Mouse (Mus musculus) hindbrain, embryonic 11.5 days (tissue): ENCODE measurements at regions not wholly inside any gene's neighbourhood (a gene's known extent, or its start where the extent isn't known, plus 50 kb on each side); places are given as distances from the start of the nearest gene placed in this dataset.

Source experiments
- ATAC-seq: fragments of 200-750 bp; cut with Nextera tagmentation; 2 replicates; pipeline ENCODE4 v1.8.0; 2017; ENCODE audit warnings: mild to moderate bottlenecking, moderate TSS enrichment, moderate library complexity; ENCODE audit not compliant: low FRiP score
- DNase-seq: peaks from one replicate; pipeline ENCODE4 v3.0.0-alpha.2; 2015; ENCODE audit warnings: low spot score
- H3K27ac ChIP-seq: fragments of 300-500 bp; sonication (generic); 2 replicates; pipeline ENCODE4 v1.5.1; 2014; ENCODE audit warnings: mild to moderate bottlenecking, low read depth, low read length
- H3K27me3 ChIP-seq: fragments of 300-500 bp; sonication (generic); 2 replicates; pipeline ENCODE4 v1.6.1; 2014; ENCODE audit warnings: mild to moderate bottlenecking, low read length, moderate library complexity, mixed read lengths; ENCODE audit not compliant: control insufficient read depth, insufficient read depth
- H3K36me3 ChIP-seq: fragments of 300-500 bp; sonication (generic); 2 replicates; pipeline ENCODE4 v1.6.1; 2014; ENCODE audit warnings: mild to moderate bottlenecking, low read length, moderate library complexity, mixed read lengths; ENCODE audit not compliant: control insufficient read depth, insufficient read depth
- H3K4me1 ChIP-seq: fragments of 300-500 bp; sonication (generic); replicated peaks from 2 replicates; pipeline ENCODE4 v1.6.1; 2014; ENCODE audit warnings: low read length, mixed read lengths; ENCODE audit not compliant: control insufficient read depth, insufficient read depth
- H3K4me2 ChIP-seq: fragments of 300-500 bp; sonication (generic); replicated peaks from 2 replicates; pipeline ENCODE4 v1.6.1; 2014; ENCODE audit warnings: mild to moderate bottlenecking, low read depth, low read length
- H3K4me3 ChIP-seq: fragments of 300-500 bp; sonication (generic); 2 replicates; pipeline ENCODE4 v1.5.1; 2014; ENCODE audit warnings: low read depth, low read length
- H3K9ac ChIP-seq: fragments of 300-500 bp; sonication (generic); 2 replicates; pipeline ENCODE4 v1.6.1; 2014; ENCODE audit warnings: low read depth, low read length
- H3K9me3 ChIP-seq: fragments of 300-500 bp; sonication (generic); 2 replicates; pipeline ENCODE4 v1.6.1; 2016; ENCODE audit warnings: low read length; ENCODE audit not compliant: control insufficient read depth
- WGBS: fragments of 180-500 bp; shearing (Covaris S2); extraction: QIAGEN DNeasy Blood & Tissue Kit; methylation state at CpG from one replicate; pipeline ENCODE4 v1.1.7; 2014; 5-methylcytosine and 5-hydroxymethylcytosine counted together

- no peaks in the 10 kb centered on the region for H3K9me3 ChIP-seq
Measured at GRCm38 (mm10) chr5:15773839-15774238, 59.8 kb upstream of the Speer4c start.

DNA sequence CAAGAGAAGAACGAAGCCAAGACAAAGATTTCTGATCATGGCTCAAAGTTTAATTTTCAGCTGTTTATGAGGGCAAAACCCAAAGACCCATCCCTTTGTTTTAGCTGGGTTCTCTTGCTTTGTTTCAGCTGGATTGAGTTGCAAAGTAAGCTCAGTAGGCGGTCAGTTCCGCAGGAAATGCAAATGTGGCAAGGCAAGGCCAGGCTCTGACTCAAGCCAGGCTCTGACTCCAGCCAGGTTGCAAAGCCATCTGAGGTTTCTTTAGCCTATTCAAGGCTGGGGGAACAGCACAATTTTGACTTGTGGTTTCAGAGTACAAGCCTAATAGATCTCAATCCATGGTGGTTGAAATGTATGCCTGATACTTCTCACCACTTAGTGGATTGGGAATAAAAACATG, 60.5 kb upstream of the Speer4c start:
- 19% methylated on average over 3 of the region's 3 CpGs for WGBS

More at GRCm38 (mm10) chr5:15773839-15774238, 59.8 kb upstream of the Speer4c start:
- no peak overlapping the region for H3K9ac ChIP-seq
- no peak overlapping the region for H3K4me3 ChIP-seq
- DNase-seq, result no peak
- ATAC-seq, result no peak
- H3K4me2 ChIP-seq, result no peak overlapping the region
- H3K4me1 ChIP-seq, result no peaks in the 10 kb centered on the region
- H3K27ac ChIP-seq, result no peak overlapping the region
- H3K36me3 ChIP-seq, result no peaks in the 10 kb centered on the region
- 31% methylated on average over 3 of the region's 3 CpGs for WGBS
- no peaks in the 10 kb centered on the region for H3K27me3 ChIP-seq

DNA sequence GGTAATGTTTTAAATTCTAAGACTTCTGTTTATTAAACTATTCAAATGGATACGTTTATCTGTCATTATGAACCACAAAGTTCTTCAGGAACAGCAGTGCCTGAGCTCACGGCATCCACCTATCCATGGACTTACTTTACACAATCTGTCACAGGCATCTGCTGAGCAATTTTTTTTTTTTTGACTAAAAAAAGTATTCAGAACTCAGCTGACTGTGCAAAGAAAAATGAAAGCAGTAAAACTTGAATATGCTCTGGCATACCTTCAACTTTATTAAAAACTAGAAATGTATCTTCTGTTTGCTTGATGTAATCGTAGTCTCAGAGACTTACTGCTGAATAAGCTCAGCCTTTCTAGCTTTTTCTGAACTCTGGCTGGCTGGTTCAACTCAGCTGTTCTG, 62.0 kb upstream of the Speer4c start:
- ATAC-seq (no peak), DNase-seq (no peak)
- Histone ChIP-seq H3K36me3 (no peaks in the 10 kb centered on the region), H3K4me1 (no peaks in the 10 kb centered on the region), H3K27ac (no peak overlapping the region), H3K9ac (no peak overlapping the region), H3K9me3 (no peaks in the 10 kb centered on the region), H3K4me3 (no peak overlapping the region), H3K27me3 (no peaks in the 10 kb centered on the region), H3K4me2 (no peak overlapping the region)
- 85% methylated on average over 3 of the region's 3 CpGs for WGBS

More for the DNA sequence above, 60.5 kb upstream of the Speer4c start:
- H3K4me1 ChIP-seq, result no peaks in the 10 kb centered on the region
- no peak overlapping the region for H3K9ac ChIP-seq
- H3K4me2 ChIP-seq, result no peak overlapping the region
- H3K36me3 ChIP-seq, result no peaks in the 10 kb centered on the region
- no peak overlapping the region for H3K4me3 ChIP-seq
- H3K27ac ChIP-seq, result no peak overlapping the region
- H3K9me3 ChIP-seq, result no peaks in the 10 kb centered on the region
- ATAC-seq (no peak), DNase-seq (no peak)
- no peaks in the 10 kb centered on the region for H3K27me3 ChIP-seq

DNA sequence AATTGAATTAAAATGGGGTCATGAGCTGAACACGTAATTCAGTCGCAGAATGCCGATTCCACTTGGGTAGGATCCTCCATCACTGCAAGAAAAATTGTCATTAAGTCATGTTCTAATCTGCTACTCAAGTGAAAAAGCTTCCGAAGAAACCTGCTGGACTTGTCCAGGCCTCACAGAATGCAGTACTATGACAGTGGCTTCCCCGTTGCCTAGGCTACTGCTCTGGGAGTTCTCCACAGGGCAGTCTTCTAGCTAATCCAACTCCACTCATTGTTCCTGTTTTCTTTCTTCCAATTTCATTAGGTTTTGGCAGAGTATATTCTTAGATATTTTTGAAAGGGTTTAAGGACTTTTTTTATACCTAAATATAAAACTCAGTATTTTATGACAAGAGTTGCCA, 89.5 kb upstream of the Speer4c start:
- no peak for DNase-seq

DNA sequence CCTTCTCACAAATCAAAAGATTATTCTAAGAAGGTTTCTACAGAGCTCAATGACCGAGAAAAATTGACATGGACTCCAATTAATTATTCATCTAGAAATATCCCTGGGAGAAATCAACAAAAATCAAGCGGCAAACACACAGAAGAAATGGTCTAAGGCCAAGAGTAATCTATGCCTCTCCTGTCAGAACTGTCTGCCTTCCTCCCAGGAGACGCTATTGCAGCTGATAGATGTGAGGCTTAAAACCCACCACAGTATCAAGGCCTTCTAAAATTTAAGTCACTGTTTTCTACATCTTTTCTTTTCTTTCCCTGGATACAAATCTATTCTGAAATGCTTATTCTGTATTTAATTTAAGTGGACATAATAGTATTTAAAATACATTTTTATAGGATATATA, 102.8 kb upstream of the Speer4c start:
- ATAC-seq, result no peak
- no peak overlapping the region for H3K4me2 ChIP-seq
- 67% methylated on average over 3 of the region's 3 CpGs for WGBS
- no peaks in the 10 kb centered on the region for H3K36me3 ChIP-seq
- no peak overlapping the region for H3K9ac ChIP-seq
- DNase-seq, result no peak
- no peaks in the 10 kb centered on the region for H3K9me3 ChIP-seq
- H3K4me3 ChIP-seq, result no peak overlapping the region
- no peaks in the 10 kb centered on the region for H3K4me1 ChIP-seq
- H3K27ac ChIP-seq, result no peak overlapping the region
- no peaks in the 10 kb centered on the region for H3K27me3 ChIP-seq

More for the DNA sequence above, 89.5 kb upstream of the Speer4c start:
- no peaks in the 10 kb centered on the region for H3K27me3 ChIP-seq
- no peak overlapping the region for H3K9ac ChIP-seq
- no peak overlapping the region for H3K4me3 ChIP-seq
- WGBS, result 84% methylated on average over 5 of the region's 5 CpGs
- no peak overlapping the region for H3K27ac ChIP-seq
- H3K4me2 ChIP-seq, result no peak overlapping the region
- H3K9me3 ChIP-seq, result no peaks in the 10 kb centered on the region
- H3K4me1 ChIP-seq, result no peaks in the 10 kb centered on the region
- H3K36me3 ChIP-seq, result no peaks in the 10 kb centered on the region
- 0 out of 2 replicates have a peak, but pooled peaks have one; percentile 38 for ATAC-seq

- no peak overlapping the region for H3K4me3 ChIP-seq
- WGBS, result 20% methylated on average over 3 of the region's 3 CpGs
- H3K4me1 ChIP-seq, result no peaks in the 10 kb centered on the region
- H3K4me2 ChIP-seq, result no peak overlapping the region
- H3K9me3 ChIP-seq, result no peaks in the 10 kb centered on the region
- DNase-seq (no peak), ATAC-seq (no peak)
- H3K27me3 ChIP-seq, result no peaks in the 10 kb centered on the region
- H3K9ac ChIP-seq, result no peak overlapping the region
- H3K27ac ChIP-seq, result no peak overlapping the region
- no peaks in the 10 kb centered on the region for H3K36me3 ChIP-seq
Measured at GRCm38 (mm10) chr5:15817366-15817765, 103.3 kb upstream of the Speer4c start.

GRCm38 (mm10) chr5:15822989-15823388, 108.9 kb upstream of the Speer4c start:
- H3K4me2 ChIP-seq, result no peak overlapping the region
- no peaks in the 10 kb centered on the region for H3K27me3 ChIP-seq
- H3K4me1 ChIP-seq, result no peaks in the 10 kb centered on the region
- H3K4me3 ChIP-seq, result no peak overlapping the region
- ATAC-seq, result no peak
- H3K36me3 ChIP-seq, result no peaks in the 10 kb centered on the region
- 81% methylated on average over 3 of the region's 3 CpGs for WGBS
- H3K27ac ChIP-seq, result no peak overlapping the region
- no peaks in the 10 kb centered on the region for H3K9me3 ChIP-seq
- DNase-seq, result no peak
- no peak overlapping the region for H3K9ac ChIP-seq

DNA sequence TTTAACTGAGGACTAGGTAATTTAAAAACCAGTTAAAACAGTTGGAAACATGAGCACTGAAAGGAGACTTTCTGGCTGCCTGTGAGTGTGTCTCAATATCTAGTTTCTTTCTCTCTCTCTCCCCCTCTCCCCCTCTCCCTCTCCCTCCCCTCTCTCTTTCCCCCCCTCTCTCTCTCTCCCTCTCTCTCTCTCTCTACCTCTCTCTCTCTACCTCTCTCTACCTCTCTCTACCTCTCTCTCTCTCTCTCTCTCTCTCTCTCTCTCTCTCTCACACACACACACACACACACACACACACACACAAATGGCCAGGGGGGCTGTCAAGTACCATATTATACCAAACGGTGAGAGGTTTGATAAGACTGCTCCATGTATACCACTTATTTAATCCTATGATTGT, 103.0 kb upstream of the Cacna2d1 start:
- Histone ChIP-seq H3K4me2 (no peak overlapping the region), H3K9me3 (no peaks in the 10 kb centered on the region), H3K4me1 (no peaks in the 10 kb centered on the region), H3K9ac (no peak overlapping the region), H3K4me3 (no peak overlapping the region), H3K36me3 (no peaks in the 10 kb centered on the region), H3K27me3 (no peaks in the 10 kb centered on the region), H3K27ac (no peak overlapping the region)
- ATAC-seq, result no peak
- 68% methylated on average over 1 of the region's 1 CpGs for WGBS
- DNase-seq, result no peak

DNA sequence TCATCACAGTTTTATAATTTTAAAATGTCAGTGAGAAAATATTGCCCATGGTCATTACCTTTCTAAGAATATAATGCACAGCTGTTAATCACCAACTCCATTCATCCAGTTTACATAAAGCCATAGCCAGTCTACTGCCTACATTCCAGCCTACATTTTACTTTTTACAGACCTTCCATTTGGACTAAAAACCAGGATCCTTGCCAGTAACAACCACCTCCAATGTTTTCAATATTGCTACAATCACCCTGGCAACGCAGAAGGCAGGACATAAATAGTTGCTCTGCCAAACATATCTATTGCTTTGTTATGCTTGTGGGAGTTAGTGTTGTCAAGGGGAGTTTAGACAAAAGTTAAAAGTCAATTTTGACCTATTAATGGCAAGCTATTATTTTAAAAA, 102.2 kb upstream of the Cacna2d1 start:
- no peak for DNase-seq
- Histone ChIP-seq H3K27me3 (no peaks in the 10 kb centered on the region), H3K36me3 (no peaks in the 10 kb centered on the region), H3K4me1 (no peaks in the 10 kb centered on the region), H3K9me3 (no peaks in the 10 kb centered on the region), H3K9ac (no peak overlapping the region), H3K4me3 (no peak overlapping the region), H3K4me2 (no peak overlapping the region), H3K27ac (no peak overlapping the region)
- 94% methylated on average over 1 of the region's 1 CpGs for WGBS
- ATAC-seq, result no peak
